Mouse (Mus musculus) kidney, postnatal 0 days (tissue): Measurements from ENCODE around the gene Inmt. TPM values are rescaled to one million over a fixed set of nuclear protein-coding genes. Genes with fewer than 3 reads are reported as not detected.

Experiments
- ATAC-seq: fragments of 200-750 bp; cut with Nextera tagmentation; replicated peaks from 2 replicates; pipeline ENCODE4 v1.8.0; 2017; ENCODE audit warnings: low read depth, moderate number of reproducible peaks, moderate TSS enrichment, moderate library complexity; ENCODE audit not compliant: low FRiP score
- DNase-seq: peaks from one replicate; pipeline ENCODE4 v3.0.0-alpha.2; 2016; ENCODE audit warnings: low spot score
- H3K27ac ChIP-seq: fragments of 300-500 bp; sonication (generic); 2 replicates; pipeline ENCODE4 v1.5.1; 2014; ENCODE audit warnings: mild to moderate bottlenecking
- H3K27me3 ChIP-seq: fragments of 300-500 bp; sonication (generic); 2 replicates; pipeline ENCODE4 v1.6.1; 2014; ENCODE audit warnings: low read length, mixed read lengths; ENCODE audit not compliant: insufficient read depth
- H3K36me3 ChIP-seq: fragments of 300-500 bp; sonication (generic); 2 replicates; pipeline ENCODE4 v1.6.1; 2014; ENCODE audit warnings: low read length, mixed read lengths; ENCODE audit not compliant: insufficient read depth
- H3K4me1 ChIP-seq: fragments of 300-500 bp; sonication (generic); replicated peaks from 2 replicates; pipeline ENCODE4 v1.6.1; 2014; ENCODE audit warnings: antibody characterized with exemption, low read length, mixed read lengths; ENCODE audit not compliant: insufficient read depth
- H3K4me2 ChIP-seq: fragments of 300-500 bp; sonication (generic); 2 replicates; pipeline ENCODE4 v1.6.1; 2014; ENCODE audit warnings: mild to moderate bottlenecking, low read length, moderate library complexity, mixed read lengths
- H3K4me3 ChIP-seq: fragments of 300-500 bp; sonication (generic); replicated peaks from 2 replicates; pipeline ENCODE4 v1.5.1; 2014; ENCODE audit warnings: low read depth, low read length
- H3K9ac ChIP-seq: fragments of 300-500 bp; sonication (generic); 2 replicates; pipeline ENCODE4 v1.6.1; 2014; ENCODE audit warnings: low read depth, low read length
- H3K9me3 ChIP-seq: fragments of 300-500 bp; sonication (generic); replicated peaks from 2 replicates; pipeline ENCODE4 v1.6.1; 2016; ENCODE audit warnings: low read length, inconsistent platforms, mixed read lengths
- CTCF ChIP-seq: IDR thresholded peaks from 2 replicates; pipeline ENCODE4 v1.5.1; 2016; ENCODE audit warnings: antibody characterized with exemption, low read depth, mild to moderate bottlenecking, moderate library complexity
- WGBS: fragments of 180-500 bp; shearing (Covaris S2); extraction: QIAGEN DNeasy Blood & Tissue Kit; methylation state at CpG from one replicate; pipeline ENCODE4 v1.1.7; 2014; 5-methylcytosine and 5-hydroxymethylcytosine counted together
- polyA plus RNA-seq: library from polyadenylated mRNA; unstranded; fragments of >200 nt; fragmentation: Nextera tagmentation; extraction: Ambion mirVana; gene quantifications from 2 replicates; pipeline ENCODE4 v1.2.1, GENCODE M21; 2015

Gene Inmt
- 25.1 and 25.4 TPM in 2 replicates for polyA plus RNA-seq

DNA sequence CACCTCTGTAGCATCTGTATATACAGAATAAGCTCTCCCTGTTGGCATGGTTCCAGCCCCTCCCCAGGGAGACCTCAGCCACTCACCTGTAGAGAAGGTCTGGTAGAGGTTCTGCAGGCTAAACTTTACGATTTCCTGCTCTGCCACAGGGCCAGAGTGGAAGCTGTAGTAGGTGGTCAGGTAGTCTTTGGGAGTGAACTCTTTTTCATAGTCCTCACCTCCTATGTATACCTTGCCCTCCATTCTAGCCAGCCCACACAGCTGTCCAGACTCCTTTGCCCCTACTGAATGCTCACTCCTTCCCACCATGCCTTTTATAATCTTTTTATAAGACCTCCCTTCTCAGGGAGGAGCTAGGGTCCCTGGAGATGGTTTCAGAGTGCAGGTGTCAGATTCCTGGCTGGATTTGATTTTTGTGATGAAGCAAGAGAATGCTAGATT, at the start of gene Inmt:
Gene Inmt (minus strand): TSS at position 303 of the 441 bp plus-strand sequence.
- H3K9ac ChIP-seq = no peak within 1 kb of the TSS
- ATAC-seq (no peak), DNase-seq (no peak)
- no peak within 1 kb of the TSS for H3K4me2 ChIP-seq
- 25% methylated on average over 1 of the region's 1 CpGs for WGBS
- H3K27ac ChIP-seq = peak within 1 kb of the TSS; percentile 19
- no peaks in the 10 kb centered on the region for H3K27me3 ChIP-seq
- H3K36me3 ChIP-seq = no peaks in the 10 kb centered on the region
- H3K4me1 ChIP-seq = peaks cover 15% of the 10 kb centered on the region; the same call in 1 of the 2 replicates
- H3K4me3 ChIP-seq = no peak within 1 kb of the TSS
- H3K9me3 ChIP-seq = no peaks in the 10 kb centered on the region
- TF ChIP-seq CTCF = no peak

DNA sequence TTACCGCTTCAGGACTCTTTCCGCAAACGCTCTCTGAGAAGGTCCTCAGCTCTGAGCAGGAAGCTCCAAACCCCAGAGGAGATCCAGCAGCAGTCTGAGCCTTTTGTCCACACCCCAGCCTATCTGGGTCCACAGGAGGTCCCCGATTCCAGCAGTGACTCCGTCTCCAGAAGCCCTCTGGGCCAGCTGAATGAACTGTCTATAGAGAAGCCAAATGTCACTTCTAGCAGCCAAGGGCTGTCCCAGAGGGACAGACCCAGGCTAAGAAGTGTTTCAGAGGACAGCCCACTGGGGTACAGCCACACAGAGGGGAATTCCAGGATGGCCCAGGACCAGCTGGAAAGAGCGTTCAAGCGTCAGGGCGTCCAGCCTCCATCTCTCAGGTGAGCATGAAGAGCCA, 49.1 kb upstream of the Inmt start:
- Histone ChIP-seq H3K4me3 (no peak overlapping the region), H3K27me3 (no peaks in the 10 kb centered on the region), H3K36me3 (peaks cover 9% of the 10 kb centered on the region; the same call in 1 of the 2 replicates), H3K4me1 (no peaks in the 10 kb centered on the region), H3K9ac (no peak overlapping the region), H3K27ac (no peak overlapping the region), H3K4me2 (no peak overlapping the region), H3K9me3 (no peaks in the 10 kb centered on the region)
- ATAC-seq (no peak), DNase-seq (no peak)
- no peak for TF ChIP-seq CTCF
- 95% methylated on average over 8 of the region's 8 CpGs for WGBS

DNA sequence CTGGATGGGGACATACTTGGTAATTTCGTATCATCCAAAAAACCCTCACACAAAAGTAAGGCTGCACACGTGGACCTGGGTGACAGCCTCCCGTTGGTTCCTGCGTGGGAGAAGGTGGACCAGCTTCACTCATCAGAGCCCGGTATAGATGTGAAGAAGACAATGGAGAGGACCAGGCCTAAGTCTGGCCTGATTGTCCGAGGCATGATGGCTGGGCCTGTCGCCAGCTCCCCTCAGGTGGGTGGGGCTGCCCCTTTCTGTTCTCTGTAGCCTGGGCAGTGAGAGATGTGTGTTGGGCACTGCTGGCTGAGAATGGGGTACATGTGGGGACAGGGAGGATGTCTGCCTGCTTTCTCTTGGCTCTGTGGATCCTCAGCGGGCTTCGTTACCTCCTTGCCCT, 43.4 kb upstream of the Inmt start:
- H3K4me1 ChIP-seq = no peaks in the 10 kb centered on the region
- no peak overlapping the region for H3K4me2 ChIP-seq
- no peak overlapping the region for H3K4me3 ChIP-seq
- ATAC-seq = no peak
- H3K27me3 ChIP-seq = no peaks in the 10 kb centered on the region
- no peak overlapping the region for H3K27ac ChIP-seq
- no peak for DNase-seq
- H3K36me3 ChIP-seq = peaks cover 20% of the 10 kb centered on the region
- H3K9ac ChIP-seq = no peak overlapping the region
- no peak for TF ChIP-seq CTCF
- 90% methylated on average over 9 of the region's 9 CpGs for WGBS
- no peaks in the 10 kb centered on the region for H3K9me3 ChIP-seq

DNA sequence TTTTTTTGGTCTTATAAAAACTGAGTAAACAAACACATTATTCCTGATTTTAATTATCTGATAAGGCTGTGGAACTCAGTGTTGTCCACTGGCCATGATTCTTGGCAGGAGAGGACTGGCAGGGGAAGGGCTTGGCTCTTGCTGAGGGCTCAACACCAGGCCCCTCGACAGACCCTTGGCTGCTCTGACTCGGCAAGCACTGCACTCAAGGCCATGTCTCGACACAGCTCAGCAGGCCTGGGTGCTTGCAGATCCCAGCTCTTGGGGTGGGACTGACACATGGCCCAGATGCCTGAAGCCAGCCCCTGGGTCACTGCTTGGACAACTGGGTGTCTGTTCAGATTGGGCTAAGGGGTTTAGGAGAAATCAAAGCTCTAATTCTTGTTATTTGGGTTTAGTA, 39.7 kb upstream of the Inmt start:
- DNase-seq = no peak
- no peak overlapping the region for H3K27ac ChIP-seq
- ATAC-seq = no peak

GRCm38 (mm10) chr6:55210423-55211365, 35.9 kb upstream of the Inmt start:
- Histone ChIP-seq H3K4me3 (no peak overlapping the region), H3K9me3 (no peaks in the 10 kb centered on the region), H3K9ac (no peak overlapping the region), H3K4me2 (no peak overlapping the region), H3K27me3 (no peaks in the 10 kb centered on the region), H3K36me3 (no peaks in the 10 kb centered on the region), H3K27ac (no peak overlapping the region), H3K4me1 (no peaks in the 10 kb centered on the region)
- no peak for DNase-seq
- no peak for ATAC-seq
- no peak for TF ChIP-seq CTCF
- WGBS = 58% methylated on average over 15 of the region's 15 CpGs

More for the DNA sequence above, 39.7 kb upstream of the Inmt start:
- Histone ChIP-seq H3K4me1 (no peaks in the 10 kb centered on the region), H3K9ac (no peak overlapping the region), H3K4me3 (no peak overlapping the region), H3K27me3 (no peaks in the 10 kb centered on the region), H3K9me3 (no peaks in the 10 kb centered on the region), H3K4me2 (no peak overlapping the region), H3K36me3 (peaks cover 16% of the 10 kb centered on the region)
- WGBS = 69% methylated on average over 3 of the region's 3 CpGs
- no peak for TF ChIP-seq CTCF

GRCm38 (mm10) chr6:55207786-55208185, 32.9 kb upstream of the Inmt start:
- H3K4me2 ChIP-seq = no peak overlapping the region
- H3K27me3 ChIP-seq = no peaks in the 10 kb centered on the region
- no peak overlapping the region for H3K4me3 ChIP-seq
- ATAC-seq (no peak), DNase-seq (no peak)
- H3K27ac ChIP-seq = no peak overlapping the region
- TF ChIP-seq CTCF = no peak
- WGBS = 78% methylated on average over 8 of the region's 8 CpGs
- no peaks in the 10 kb centered on the region for H3K9me3 ChIP-seq
- H3K4me1 ChIP-seq = no peaks in the 10 kb centered on the region
- H3K9ac ChIP-seq = no peak overlapping the region
- no peaks in the 10 kb centered on the region for H3K36me3 ChIP-seq
